Mouse (Mus musculus): ENCODE data around the gene Ccdc163.

Ccdc163 gene

GRCm38 (mm10) chr4:116703804-116704203 is 4.5 kb upstream of the Ccdc163 start:
- DNase-seq (ENCODE audit: low spot score): peak; percentile 49

- no peak for DNase-seq (ENCODE audit: low spot score)
Measured at GRCm38 (mm10) chr4:116707666-116708065, 643 bp upstream of the Ccdc163 start.

- DNase-seq (ENCODE audit: low spot score): no peak
Measured at GRCm38 (mm10) chr4:116708791-116709390, 582 bp downstream of the Ccdc163 start.

- no peak for DNase-seq (ENCODE audit: low spot score)
Measured at GRCm38 (mm10) chr4:116710154-116710553, 1.8 kb downstream of the Ccdc163 start.

GRCm38 (mm10) chr4:116712536-116712935 is 4.2 kb downstream of the Ccdc163 start:
- DNase-seq (ENCODE audit: low spot score): no peak

GRCm38 (mm10) chr4:116719396-116719795 is 11.1 kb downstream of the Ccdc163 start:
- DNase-seq (ENCODE audit: low spot score): peak; percentile 31

- peak; percentile 97 for DNase-seq (ENCODE audit: low spot score)
Measured at GRCm38 (mm10) chr4:116720343-116721097, 12.2 kb downstream of the Ccdc163 start, which contains the start of gene Tesk2. Tesk2 (plus strand) TSS chr4:116720948.

- no peak for DNase-seq (ENCODE audit: low spot score)
Measured at GRCm38 (mm10) chr4:116721098-116721628, 12.9 kb downstream of the Ccdc163 start.

- DNase-seq (ENCODE audit: low spot score): no peak
Measured at GRCm38 (mm10) chr4:116722230-116722629, 13.9 kb downstream of the Ccdc163 start.

GRCm38 (mm10) chr4:116725444-116725843 is 17.1 kb downstream of the Ccdc163 start:
- DNase-seq (ENCODE audit: low spot score): no peak

- no peak for DNase-seq (ENCODE audit: low spot score)
Measured at GRCm38 (mm10) chr4:116727401-116727800, 19.1 kb downstream of the Ccdc163 start.

- DNase-seq (ENCODE audit: low spot score): no peak
Measured at GRCm38 (mm10) chr4:116729532-116729931, 21.2 kb downstream of the Ccdc163 start.

GRCm38 (mm10) chr4:116731077-116731476 is 22.8 kb downstream of the Ccdc163 start:
- DNase-seq (ENCODE audit: low spot score): peak; percentile 37

- DNase-seq (ENCODE audit: low spot score): peak; percentile 67
Measured at GRCm38 (mm10) chr4:116732355-116732754, 24.0 kb downstream of the Ccdc163 start.

GRCm38 (mm10) chr4:116734996-116735395 is 26.7 kb downstream of the Ccdc163 start:
- DNase-seq (ENCODE audit: low spot score): no peak

- DNase-seq (ENCODE audit: low spot score): no peak
Measured at GRCm38 (mm10) chr4:116738972-116739751, 30.9 kb downstream of the Ccdc163 start.

GRCm38 (mm10) chr4:116749750-116750149 is 41.4 kb downstream of the Ccdc163 start:
- no peak for DNase-seq (ENCODE audit: low spot score)

- no peak for DNase-seq (ENCODE audit: low spot score)
Measured at GRCm38 (mm10) chr4:116761914-116762313, 53.6 kb downstream of the Ccdc163 start.

- DNase-seq (ENCODE audit: low spot score): no peak
Measured at GRCm38 (mm10) chr4:116764001-116764400, 55.7 kb downstream of the Ccdc163 start.

- DNase-seq (ENCODE audit: low spot score): no peak
Measured at GRCm38 (mm10) chr4:116768510-116768909, 60.2 kb downstream of the Ccdc163 start.

GRCm38 (mm10) chr4:116769060-116769459 is 60.8 kb downstream of the Ccdc163 start:
- no peak for DNase-seq (ENCODE audit: low spot score)

- no peak for DNase-seq (ENCODE audit: low spot score)
Measured at GRCm38 (mm10) chr4:116776391-116776790, 68.1 kb downstream of the Ccdc163 start.
